Mouse (Mus musculus) G1E-ER4 (cell line): Measurements from ENCODE around the gene Rims3. TPM values are rescaled to one million over a fixed set of nuclear protein-coding genes. Genes with fewer than 3 reads are reported as not detected.

ENCODE experiments used
- GATA1 ChIP-seq: IDR thresholded peaks from one replicate; pipeline ENCODE4 v1.8.0; 2012; ENCODE audit warnings: low read length, inconsistent platforms
- polyA plus RNA-seq: library from polyadenylated mRNA; stranded (reverse); fragments of >175 nt; gene quantifications from 2 replicates; pipeline ENCODE4 v1.2.3, GENCODE M21; 2012

The Rims3 gene
- not detected in 2 replicates for polyA plus RNA-seq

DNA sequence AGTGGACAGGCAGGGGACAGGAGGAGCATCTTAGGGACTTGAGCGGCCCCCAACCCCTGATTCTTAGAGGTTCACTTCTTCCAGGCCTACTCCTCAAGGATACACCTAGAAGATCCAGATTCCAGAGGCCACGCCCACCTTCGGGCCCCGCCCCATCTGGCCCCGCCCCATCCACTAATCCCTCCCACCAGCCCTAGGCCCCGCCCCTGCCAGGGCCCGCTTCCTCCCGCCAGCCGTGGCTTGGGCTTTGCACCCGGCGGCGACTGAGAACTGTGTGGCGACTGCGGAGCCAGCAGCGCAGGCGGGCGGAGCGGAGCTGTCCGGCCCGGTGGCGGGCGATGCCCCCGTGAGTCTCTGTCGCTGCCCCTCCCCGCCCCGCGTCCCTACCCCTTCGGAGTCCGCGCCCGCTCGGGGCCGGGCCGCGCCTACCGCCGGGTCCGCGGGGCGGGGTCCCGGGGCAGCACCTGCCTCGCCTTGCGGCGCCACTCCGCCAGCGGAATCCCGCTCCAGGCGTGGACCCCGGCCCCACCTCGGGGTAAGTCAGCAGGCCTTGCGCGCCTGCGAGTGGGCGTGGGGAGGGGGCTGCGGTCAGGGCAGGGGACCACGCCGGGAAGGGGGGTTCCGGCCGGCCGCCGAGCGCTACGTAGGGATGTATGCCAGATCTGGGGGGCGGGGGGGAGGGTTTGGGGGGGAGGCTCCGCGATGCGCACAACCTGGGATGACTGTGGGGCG lies at the start of gene Rims3:
TSS of gene Rims3 (plus strand) at position 229 of the 732 bp plus-strand sequence.
- TF ChIP-seq GATA1 = no peak

DNA sequence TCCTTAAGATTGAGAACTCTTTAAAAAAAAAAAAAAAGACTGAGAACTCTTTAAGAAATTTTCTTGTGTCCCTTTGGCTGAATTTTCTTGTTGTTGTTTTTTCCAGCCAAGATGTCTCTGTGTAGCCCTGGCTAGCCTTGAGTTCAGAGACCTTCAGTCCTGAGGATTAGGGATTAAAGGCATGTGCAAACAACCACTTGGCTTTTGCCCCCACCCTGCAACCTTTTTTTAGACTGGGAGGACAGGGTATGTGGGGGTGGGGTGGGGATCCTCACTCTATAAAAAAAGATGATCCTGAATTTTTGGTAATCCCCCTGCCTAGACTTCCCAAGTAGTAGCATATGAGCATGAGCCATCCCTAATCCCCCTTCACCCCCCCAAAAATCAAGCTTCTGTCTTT lies 48.8 kb upstream of the Rims3 start:
- no peak for TF ChIP-seq GATA1

DNA sequence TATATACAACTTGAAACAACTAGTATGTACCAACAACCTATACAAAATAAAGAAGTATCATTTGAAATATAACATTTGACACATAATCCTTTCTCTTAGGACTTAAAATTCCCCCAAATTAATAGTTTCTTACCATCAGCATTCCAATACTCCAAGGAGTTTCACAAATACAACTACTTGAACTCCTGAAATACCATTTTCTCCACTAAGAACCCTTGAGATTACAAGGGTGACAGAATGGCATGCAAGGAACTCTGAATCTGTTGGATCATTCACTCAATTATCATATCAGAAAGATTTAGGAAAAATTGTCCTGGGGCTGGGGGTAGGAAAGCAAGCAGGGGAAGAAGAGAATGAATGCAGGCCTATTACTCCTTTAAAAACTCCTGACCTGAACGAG lies 40.9 kb upstream of the Rims3 start:
- no peak for TF ChIP-seq GATA1

DNA sequence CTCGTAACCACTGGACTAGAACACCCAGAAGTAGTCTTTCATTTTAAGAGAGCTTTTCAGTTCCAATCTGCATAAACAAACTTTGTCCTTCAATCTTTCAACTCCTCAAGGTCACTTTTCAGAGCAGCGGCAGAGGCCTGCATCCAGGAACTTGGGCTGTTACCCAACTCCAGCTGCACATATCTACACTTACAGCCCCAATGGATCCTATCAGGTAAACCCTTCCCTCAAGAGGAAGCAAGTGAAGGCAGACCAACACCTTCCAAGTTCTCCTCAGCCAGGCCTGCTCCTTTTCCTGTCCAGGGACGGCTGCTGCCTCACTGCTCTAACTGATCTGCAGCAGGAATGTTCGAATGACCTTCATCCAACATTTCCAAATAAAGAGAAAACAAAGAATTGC lies 40.4 kb upstream of the Rims3 start:
- no peak for TF ChIP-seq GATA1

DNA sequence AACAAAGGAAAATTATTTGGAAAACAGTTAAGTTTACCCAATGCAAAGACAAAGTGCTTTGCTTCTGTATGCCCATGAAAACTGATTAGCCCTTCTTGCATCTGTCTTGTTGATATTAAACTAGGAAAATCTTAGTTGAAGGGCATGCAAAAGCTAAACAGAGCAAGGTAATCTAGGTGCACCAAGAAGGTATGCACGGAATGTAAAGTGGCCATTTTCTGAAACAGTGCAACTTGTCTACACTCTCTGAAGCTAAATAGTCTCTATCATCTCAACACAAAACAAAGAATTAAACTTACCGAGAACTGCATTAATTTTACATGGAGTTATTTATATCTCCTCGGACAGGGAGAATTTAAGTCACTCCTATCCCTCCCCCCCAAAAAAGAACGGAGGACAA lies 39.5 kb upstream of the Rims3 start:
- TF ChIP-seq GATA1 = no peak

DNA sequence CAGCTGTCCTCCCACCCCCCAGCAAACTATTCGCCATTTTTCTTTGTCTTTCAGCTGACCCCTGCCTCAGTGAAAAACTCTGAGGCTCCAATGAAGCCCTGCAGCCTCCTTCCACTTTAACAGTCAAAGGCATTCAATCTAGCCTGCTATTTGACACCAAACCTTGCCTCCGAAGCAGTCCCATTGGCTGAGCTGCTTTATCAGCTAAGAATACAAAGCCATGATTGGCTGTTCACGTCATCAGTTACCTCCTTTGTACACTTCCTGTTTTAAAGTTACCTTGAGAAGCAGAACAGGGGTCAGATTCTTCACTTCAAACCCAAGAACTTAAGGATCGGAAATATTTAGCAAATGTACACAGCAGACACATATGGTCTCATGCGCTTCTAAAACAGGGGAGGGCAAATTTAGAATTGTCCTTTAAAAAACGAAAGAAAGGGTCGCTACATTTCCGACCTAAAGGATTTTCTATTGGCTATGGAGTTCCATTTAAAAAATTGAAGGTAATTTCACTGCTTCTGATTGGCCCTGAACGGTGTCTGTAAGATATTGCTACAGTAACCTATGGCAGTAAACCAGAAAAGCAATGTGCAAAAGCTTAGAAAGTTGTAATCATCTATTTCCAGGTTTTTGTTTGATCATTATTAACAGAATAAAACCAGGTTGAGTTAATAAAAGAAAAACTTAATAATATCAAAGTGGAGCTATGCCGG lies 38.8 kb upstream of the Rims3 start:
- TF ChIP-seq GATA1 = no peak

DNA sequence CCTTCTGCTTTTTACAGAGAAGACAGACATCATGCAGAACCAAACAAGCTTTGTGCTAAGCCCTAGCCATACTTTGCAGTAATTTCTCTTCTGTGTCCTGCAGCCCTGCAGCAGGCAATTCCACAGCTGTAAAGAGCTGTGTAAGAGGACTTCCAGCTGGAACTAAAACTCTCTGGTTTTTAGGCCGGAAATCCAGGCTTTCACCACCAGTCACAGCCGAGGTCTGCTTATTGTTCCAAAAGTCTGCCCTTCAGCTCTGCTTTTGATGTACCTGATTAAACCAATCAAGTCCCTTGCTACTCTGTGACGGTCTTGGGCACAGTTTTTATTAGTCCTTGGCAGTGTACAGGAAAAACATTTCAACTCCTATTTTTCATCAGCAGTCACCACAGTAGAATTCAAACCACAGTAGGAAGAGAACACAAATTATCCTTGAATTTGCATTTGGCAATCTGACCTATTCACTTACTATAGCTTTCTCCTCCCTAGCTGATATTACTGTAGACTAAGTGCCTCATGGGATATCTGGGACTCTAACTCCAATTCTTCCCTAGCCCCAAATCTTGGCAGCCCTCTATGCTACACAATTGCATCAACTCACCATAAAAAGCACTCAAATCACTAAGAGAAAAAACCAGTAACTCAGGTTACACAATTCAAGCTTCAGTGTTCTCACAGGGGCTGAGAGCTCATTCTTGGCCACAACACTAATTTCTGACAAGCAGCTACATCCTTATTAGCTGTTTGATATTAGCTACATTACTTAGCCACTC lies 37.4 kb upstream of the Rims3 start:
- TF ChIP-seq GATA1 = no peak

DNA sequence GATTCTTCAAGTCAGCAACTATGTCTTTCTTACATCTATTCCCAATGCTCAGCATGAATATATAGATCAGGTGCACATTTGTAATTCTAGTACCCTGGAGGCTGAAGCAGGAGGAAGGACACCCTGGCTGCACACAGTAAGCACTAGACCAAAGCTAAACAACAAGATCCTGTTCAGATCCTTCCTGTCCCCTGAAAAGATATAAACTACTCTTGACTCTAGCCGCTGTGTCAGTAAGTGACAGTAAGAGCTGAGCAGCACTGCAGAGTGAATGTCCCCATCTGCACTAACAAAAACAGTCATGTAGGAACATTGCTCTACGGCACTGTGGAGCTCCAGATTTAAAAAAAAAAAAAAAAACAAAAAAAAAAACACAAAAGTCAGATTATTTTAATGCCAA lies 36.7 kb upstream of the Rims3 start:
- TF ChIP-seq GATA1 = no peak

GRCm38 (mm10) chr4:120819296-120819695 lies 35.3 kb upstream of the Rims3 start:
- no peak for TF ChIP-seq GATA1

- TF ChIP-seq GATA1 = no peak
Observed at GRCm38 (mm10) chr4:120819871-120820270, 34.7 kb upstream of the Rims3 start.

- TF ChIP-seq GATA1 = no peak
Observed at GRCm38 (mm10) chr4:120822191-120822911, 32.3 kb upstream of the Rims3 start.

- TF ChIP-seq GATA1 = no peak
Observed at GRCm38 (mm10) chr4:120825100-120825553, 29.5 kb upstream of the Rims3 start.

DNA sequence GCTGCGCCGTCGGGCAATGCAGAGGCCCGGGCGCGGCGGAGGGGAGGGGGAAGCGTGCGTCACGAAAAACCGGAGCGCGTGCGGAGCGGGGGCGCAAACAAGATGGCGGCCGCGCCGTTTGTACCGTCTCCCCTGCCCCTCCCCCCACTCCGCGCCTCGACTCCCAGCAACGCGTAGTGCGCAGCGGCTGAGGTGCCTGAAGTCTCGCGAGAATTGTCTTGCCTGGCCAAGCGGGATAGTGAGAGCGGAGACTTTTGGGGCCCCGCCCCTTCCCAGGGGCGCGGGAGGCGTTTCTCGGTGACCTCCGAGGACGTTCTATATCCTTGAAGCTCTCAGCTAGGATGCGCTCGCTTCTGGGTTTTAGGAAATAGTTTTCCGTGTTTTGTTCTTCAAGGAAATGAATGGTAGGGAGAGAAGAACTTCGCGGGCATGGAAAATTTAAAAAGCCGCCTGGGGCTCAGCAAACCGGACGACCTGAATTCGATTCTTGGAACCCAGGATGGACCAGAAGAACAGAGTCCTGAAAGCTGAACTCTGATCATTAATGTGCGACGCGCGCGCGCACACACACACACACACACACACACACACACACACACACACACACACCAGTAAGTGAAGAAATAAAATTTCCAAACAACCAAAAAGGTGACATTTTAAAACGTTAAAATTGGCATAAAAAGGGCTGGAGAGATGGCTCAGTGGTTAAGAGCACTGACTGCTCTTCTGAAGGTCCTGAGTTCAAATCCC lies 28.9 kb upstream of the Rims3 start:
- TF ChIP-seq GATA1 = no peak

GRCm38 (mm10) chr4:120826418-120826817 lies 28.2 kb upstream of the Rims3 start:
- TF ChIP-seq GATA1 = no peak

- no peak for TF ChIP-seq GATA1
Observed at GRCm38 (mm10) chr4:120830767-120831166, 23.8 kb upstream of the Rims3 start.
